Mouse (Mus musculus): ENCODE data around the gene Mxd1. TPM values are rescaled to one million over a fixed set of nuclear protein-coding genes. Genes with fewer than 3 reads are reported as not detected.
A peak's percentile ranks its signal among the peaks of the same experiment; 100 is the strongest.

The Mxd1 gene
- total RNA-seq, 2 experiments from 2014 or later: 16.9 to 17.7 TPM

- no peak for DNase-seq (ENCODE audit: low spot score in 2 of 2)
Observed at GRCm38 (mm10) chr6:86654270-86654916, 14.6 kb downstream of the Mxd1 start.

GRCm38 (mm10) chr6:86653026-86653425 lies 15.9 kb downstream of the Mxd1 start:
- no peak for DNase-seq (ENCODE audit: low spot score in 2 of 2)

- no peak for DNase-seq (ENCODE audit: low spot score in 2 of 2)
Observed at GRCm38 (mm10) chr6:86646143-86646542, 22.8 kb downstream of the Mxd1 start.

- no peak for DNase-seq (ENCODE audit: low spot score in 2 of 2)
Observed at GRCm38 (mm10) chr6:86645551-86645950, 23.4 kb downstream of the Mxd1 start.

- no peak for DNase-seq (ENCODE audit: low spot score in 2 of 2)
Observed at GRCm38 (mm10) chr6:86644775-86645400, 24.1 kb downstream of the Mxd1 start.

- DNase-seq (ENCODE audit: low spot score in 2 of 2): no peak
Observed at GRCm38 (mm10) chr6:86641716-86642115, 27.2 kb downstream of the Mxd1 start.

- DNase-seq (ENCODE audit: low spot score in 2 of 2): no peak
Observed at GRCm38 (mm10) chr6:86640776-86641175, 28.2 kb downstream of the Mxd1 start.

- DNase-seq (ENCODE audit: low spot score in 2 of 2): no peak
Observed at GRCm38 (mm10) chr6:86640161-86640560, 28.8 kb downstream of the Mxd1 start.

- no peak for DNase-seq (ENCODE audit: low spot score in 2 of 2)
Observed at GRCm38 (mm10) chr6:86639180-86640160, 29.5 kb downstream of the Mxd1 start.

GRCm38 (mm10) chr6:86638434-86638833 lies 30.5 kb downstream of the Mxd1 start:
- DNase-seq (ENCODE audit: low spot score in 2 of 2): no peak

- DNase-seq (ENCODE audit: low spot score in 2 of 2): no peak
Observed at GRCm38 (mm10) chr6:86637860-86638259, 31.1 kb downstream of the Mxd1 start.

- DNase-seq (ENCODE audit: low spot score in 2 of 2): no peak
Observed at GRCm38 (mm10) chr6:86637171-86637835, 31.7 kb downstream of the Mxd1 start.

GRCm38 (mm10) chr6:86636495-86636894 lies 32.5 kb downstream of the Mxd1 start:
- no peak for DNase-seq (ENCODE audit: low spot score in 2 of 2)

GRCm38 (mm10) chr6:86630141-86630540 lies 38.8 kb downstream of the Mxd1 start:
- DNase-seq (ENCODE audit: low spot score in 2 of 2): no peak

- no peak for DNase-seq (ENCODE audit: low spot score in 2 of 2)
Observed at GRCm38 (mm10) chr6:86627946-86628345, 41.0 kb downstream of the Mxd1 start, which contains the start of gene Asprv1. TSS of gene Asprv1 (plus strand) at chr6:86628164.

GRCm38 (mm10) chr6:86624074-86625030 lies 44.6 kb downstream of the Mxd1 start:
- DNase-seq (ENCODE audit: low spot score in 2 of 2): peak; percentile 6 to 16

- no peak for DNase-seq (ENCODE audit: low spot score in 2 of 2)
Observed at GRCm38 (mm10) chr6:86623201-86623600, 45.8 kb downstream of the Mxd1 start.

- no peak for DNase-seq (ENCODE audit: low spot score in 2 of 2)
Observed at GRCm38 (mm10) chr6:86615301-86615700, 53.7 kb downstream of the Mxd1 start.

- no peak for DNase-seq (ENCODE audit: low spot score in 2 of 2)
Observed at GRCm38 (mm10) chr6:86610714-86611113, 58.2 kb downstream of the Mxd1 start.

GRCm38 (mm10) chr6:86609235-86609634 lies 59.7 kb downstream of the Mxd1 start:
- DNase-seq (ENCODE audit: low spot score in 2 of 2): no peak

All from layer of hippocampus, postnatal 14 days (tissue).